Mouse (Mus musculus): ENCODE measurements at regions not wholly inside any gene's neighbourhood (a gene's known extent, or its start where the extent isn't known, plus 50 kb on each side); places are given as distances from the start of the nearest gene placed in this dataset.
A peak's percentile ranks its signal among the peaks of the same experiment; 100 is the strongest.

- no peak overlapping the region for H3K4me3 ChIP-seq (replicated peaks; ENCODE audit: low read length)
- H3K4me1 ChIP-seq (replicated peaks; ENCODE audit: low read depth, low read length): no peaks in the 10 kb centered on the region
- no peak for TF ChIP-seq NANOG (IDR thresholded peaks at IDR 0.05; ENCODE audit: borderline replicate concordance, low read length)
- no peak for TF ChIP-seq POU5F1 (IDR thresholded peaks at IDR 0.05; ENCODE audit: borderline replicate concordance, low read length)
- TF ChIP-seq CTCF (conservative IDR thresholded peaks at IDR 0.05; ENCODE audit: low read length): no peak
- H3K9me3 ChIP-seq (ENCODE audit: low read length): no peaks in the 10 kb centered on the region
- H3K27me3 ChIP-seq (ENCODE audit: insufficient read depth, low read length): no peaks in the 10 kb centered on the region
- no peaks in the 10 kb centered on the region for H3K36me3 ChIP-seq (ENCODE audit: insufficient read depth, low read length)
Observed at GRCm38 (mm10) chrX:109502571-109502970, 306.0 kb downstream of the Gm6377 start.

- no peak for TF ChIP-seq NANOG (IDR thresholded peaks at IDR 0.05; ENCODE audit: borderline replicate concordance, low read length)
- no peak for TF ChIP-seq CTCF (conservative IDR thresholded peaks at IDR 0.05; ENCODE audit: low read length)
- no peak for TF ChIP-seq POU5F1 (IDR thresholded peaks at IDR 0.05; ENCODE audit: borderline replicate concordance, low read length)
- Histone ChIP-seq H3K36me3 (ENCODE audit: insufficient read depth, low read length) (no peaks in the 10 kb centered on the region), H3K27me3 (ENCODE audit: insufficient read depth, low read length) (no peaks in the 10 kb centered on the region), H3K9me3 (ENCODE audit: low read length) (no peaks in the 10 kb centered on the region), H3K4me1 (replicated peaks; ENCODE audit: low read depth, low read length) (no peaks in the 10 kb centered on the region), H3K4me3 (replicated peaks; ENCODE audit: low read length) (no peak overlapping the region)
Observed at GRCm38 (mm10) chrX:109552471-109552870, 355.9 kb downstream of the Gm6377 start.

GRCm38 (mm10) chrX:109587360-109587759, 390.8 kb downstream of the Gm6377 start:
- H3K4me3 ChIP-seq (replicated peaks; ENCODE audit: low read length): no peak overlapping the region
- H3K27me3 ChIP-seq (ENCODE audit: insufficient read depth, low read length): no peaks in the 10 kb centered on the region
- no peaks in the 10 kb centered on the region for H3K36me3 ChIP-seq (ENCODE audit: insufficient read depth, low read length)
- H3K4me1 ChIP-seq (replicated peaks; ENCODE audit: low read depth, low read length): no peaks in the 10 kb centered on the region
- TF ChIP-seq CTCF (conservative IDR thresholded peaks at IDR 0.05; ENCODE audit: low read length) (peak; percentile 27), POU5F1 (IDR thresholded peaks at IDR 0.05; ENCODE audit: borderline replicate concordance, low read length) (no peak), NANOG (IDR thresholded peaks at IDR 0.05; ENCODE audit: borderline replicate concordance, low read length) (no peak)
- H3K9me3 ChIP-seq (ENCODE audit: low read length): no peaks in the 10 kb centered on the region

- H3K9me3 ChIP-seq (ENCODE audit: low read length): no peaks in the 10 kb centered on the region
- no peak overlapping the region for H3K4me3 ChIP-seq (replicated peaks; ENCODE audit: low read length)
- no peaks in the 10 kb centered on the region for H3K36me3 ChIP-seq (ENCODE audit: insufficient read depth, low read length)
- TF ChIP-seq NANOG (IDR thresholded peaks at IDR 0.05; ENCODE audit: borderline replicate concordance, low read length): no peak
- no peak for TF ChIP-seq POU5F1 (IDR thresholded peaks at IDR 0.05; ENCODE audit: borderline replicate concordance, low read length)
- TF ChIP-seq CTCF (conservative IDR thresholded peaks at IDR 0.05; ENCODE audit: low read length): no peak
- no peaks in the 10 kb centered on the region for H3K4me1 ChIP-seq (replicated peaks; ENCODE audit: low read depth, low read length)
- no peaks in the 10 kb centered on the region for H3K27me3 ChIP-seq (ENCODE audit: insufficient read depth, low read length)
Observed at GRCm38 (mm10) chrX:109626979-109627761, 430.6 kb downstream of the Gm6377 start.
